Mouse (Mus musculus) skeletal muscle tissue, adult 2 months (tissue): ENCODE measurements around the gene Kdm5c.
A peak's percentile ranks its signal among the peaks of the same experiment; 100 is the strongest.
"Not testable (repeated sequence)": the region's sequence is repeated elsewhere in the genome, so short reads cannot be mapped to it uniquely, and the experiment has no call there.

ENCODE experiments used
- DNase-seq: peaks from one replicate; pipeline ENCODE4 v3.0.0-alpha.2; 2012; ENCODE audit warnings: low read depth, low spot score

The Kdm5c gene

DNA sequence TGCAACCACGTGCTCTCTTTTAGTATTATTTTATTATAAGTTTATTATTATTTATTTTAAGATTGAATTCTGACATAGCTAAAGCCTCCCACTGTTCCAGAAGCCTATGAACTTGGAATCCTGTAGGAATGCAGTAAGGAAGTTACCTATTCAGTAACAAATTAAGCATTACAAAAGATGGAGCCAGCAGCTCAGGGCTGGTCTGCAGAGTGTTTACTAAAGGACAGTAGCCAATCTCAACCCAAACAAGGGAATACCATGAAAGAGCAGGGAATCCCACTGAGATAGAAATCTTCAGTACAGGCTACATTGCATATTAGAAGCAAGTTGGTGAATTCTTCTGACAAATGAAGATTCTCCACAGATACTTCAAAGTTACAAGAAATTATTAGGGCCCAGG lies 54.2 kb downstream of the Kdm5c start:
- not testable (repeated sequence) for DNase-seq

- DNase-seq: no peak
Observed at GRCm38 (mm10) chrX:152306224-152306623, 73.4 kb downstream of the Kdm5c start.

- peak; percentile 1 for DNase-seq
Observed at GRCm38 (mm10) chrX:152307371-152307770, 74.6 kb downstream of the Kdm5c start.

DNA sequence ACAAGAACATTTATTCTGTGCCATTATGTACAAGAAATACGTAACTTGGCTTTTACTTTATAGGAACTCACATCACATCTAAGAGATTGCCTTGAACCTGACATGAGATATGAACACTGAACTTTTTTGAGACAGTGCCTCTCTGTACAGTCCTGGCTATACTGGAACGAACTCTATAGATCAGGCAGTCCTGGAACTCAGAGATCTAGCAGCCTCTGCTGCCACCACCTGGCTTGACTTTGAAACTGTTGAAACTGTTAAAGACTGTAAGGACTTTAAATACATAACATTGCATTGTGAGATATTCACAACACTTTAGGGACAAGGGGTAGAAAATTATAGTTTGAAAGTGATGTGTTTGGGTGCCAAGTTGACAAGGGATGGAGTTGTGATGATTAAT lies 75.1 kb downstream of the Kdm5c start:
- DNase-seq: peak; percentile 0

DNA sequence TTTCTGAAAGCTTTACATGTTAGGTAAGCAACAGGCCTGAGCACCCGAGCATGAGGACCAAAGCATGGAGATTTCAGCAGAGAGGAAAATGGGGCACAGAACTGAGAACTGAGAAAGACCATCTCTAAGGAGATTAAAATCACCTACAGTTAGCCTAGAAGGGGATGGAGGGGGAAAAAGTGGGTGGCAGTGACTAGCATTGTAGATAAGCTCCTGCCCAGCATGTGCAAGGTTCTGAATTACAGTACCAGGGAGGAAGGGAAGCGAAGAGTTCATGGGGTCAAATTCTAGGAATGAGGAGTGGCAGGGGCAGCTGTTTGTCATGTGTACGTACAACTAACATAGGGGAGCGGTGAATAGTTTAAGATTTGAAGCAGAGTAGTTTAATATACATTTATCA lies 87.7 kb downstream of the Kdm5c start:
- no peak for DNase-seq

- DNase-seq: no peak
Observed at GRCm38 (mm10) chrX:152322776-152323175, 90.0 kb downstream of the Kdm5c start.

DNA sequence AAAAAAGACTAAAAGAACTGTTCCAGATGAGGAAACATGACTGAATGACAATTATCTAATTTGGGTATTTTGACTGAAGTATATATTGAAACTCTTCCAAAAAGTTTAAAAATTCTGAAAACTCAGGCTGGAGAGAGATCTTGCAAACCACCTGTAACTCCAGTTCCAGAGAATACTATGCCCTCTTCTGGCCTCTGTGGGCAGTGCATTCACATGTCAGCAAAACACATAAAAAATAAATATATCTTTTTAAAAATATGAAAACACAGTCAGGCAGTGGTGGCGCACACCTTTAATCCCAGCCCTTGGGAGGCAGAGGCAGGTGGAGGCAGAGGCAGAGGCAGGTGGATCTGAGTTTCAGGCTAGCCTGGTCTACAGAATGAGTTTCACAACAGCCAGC lies 90.8 kb downstream of the Kdm5c start:
- no peak for DNase-seq
